ENCODE assay signal across 9 mouse cellular contexts in genomic region chr2:164134563-164134962, GRCm38 (mm10). TPM values are rescaled to one million over a fixed set of nuclear protein-coding genes. Genes with fewer than 3 reads are reported as not detected.
DNase-seq lines count a peak whose midpoint lies in the region; ATAC-seq lines count a peak whose summit lies in the region.
"Had no signal": no experiment of that assay in that cellular context is flagged by ENCODE, and none has a peak within 500 bp of the region (broad histone marks: within the 10 kb centered on the region; RNA-seq: fewer than 3 reads in every experiment).

No protein-coding gene starts in this region.

- no peak overlapping the region for H3K9ac ChIP-seq in lung, embryonic 16.5 days (ENCODE audit: low read length)
- H3K9ac ChIP-seq: liver, embryonic 15.5 days had no signal

- no peaks in the 10 kb centered on the region for H3K27me3 ChIP-seq in lung, embryonic 16.5 days (ENCODE audit: control insufficient read depth, insufficient read depth, low read depth, low read length)
- H3K27me3 ChIP-seq: liver, embryonic 15.5 days had no signal

- no peak overlapping the region for H3K4me3 ChIP-seq in lung, embryonic 16.5 days (ENCODE audit: low read length)
- H3K4me3 ChIP-seq: liver, embryonic 15.5 days had no signal

- no peak overlapping the region for H3K4me2 ChIP-seq in lung, embryonic 16.5 days (ENCODE audit: low read depth, low read length)
- H3K4me2 ChIP-seq: liver, embryonic 15.5 days had no signal

- DNase-seq in heart, postnatal 10 days, result peak; percentile 45 to 48
- DNase-seq in heart, adult 9 months (ENCODE audit: low spot score in 2 of 2), result no peak
- peak; percentile 29 for DNase-seq in 416B (ENCODE audit: low read depth)
- peak; percentile 74 for DNase-seq in adrenal gland, postnatal 14 days
- no peak for DNase-seq in urinary bladder, postnatal 4 days (ENCODE audit: low spot score in 2 of 2)
- DNase-seq in cerebellum, postnatal 25 days, result no peak

- peak; percentile 67 for ATAC-seq in lung, embryonic 16.5 days (ENCODE audit: low read depth)
- ATAC-seq in CD4-positive, CD25-positive, alpha-beta regulatory T cell, adult 4 months, result no peak

- H3K4me1 ChIP-seq in lung, embryonic 16.5 days (replicated peaks; ENCODE audit: control insufficient read depth, insufficient read depth, low read length), result peaks cover 7% of the 10 kb centered on the region; the same call in 1 of the 2 replicates
- H3K4me1 ChIP-seq: liver, embryonic 15.5 days had no signal

- no peak overlapping the region for H3K27ac ChIP-seq in lung, embryonic 16.5 days (ENCODE audit: low read length)
- H3K27ac ChIP-seq: liver, embryonic 15.5 days had no signal

- WGBS in lung, embryonic 16.5 days, result 43% methylated on average over 6 of the region's 6 CpGs

- no peaks in the 10 kb centered on the region for H3K9me3 ChIP-seq in lung, embryonic 16.5 days (ENCODE audit: control insufficient read depth, low read length)
- H3K9me3 ChIP-seq: liver, embryonic 15.5 days had no signal

- H3K36me3 ChIP-seq in lung, embryonic 16.5 days (ENCODE audit: control insufficient read depth, insufficient read depth, low read length), result no peaks in the 10 kb centered on the region

- intact Hi-C loops in heart, postnatal 10 days (cut with DNase I), result loop anchor here (1.0 to 5.0 kb wide), 3 partner anchors 46 to 273 kb away; partner anchors contain the start of gene Slpi

RNA-seq across cellular contexts. Expression of gene Kcns1, which starts 36.4 kb away (rescaled TPM):
- total RNA-seq in heart, postnatal 10 days (2021), result under 1 TPM; 0.14 to 0.15 TPM
- not detected in 2 replicates for total RNA-seq in adrenal gland, postnatal 14 days (2021)
- polyA plus RNA-seq in lung, embryonic 16.5 days (2015; fragmentation: Nextera tagmentation; extraction: Ambion mirVana), result not detected in 2 replicates
- under 1 TPM in 1 of 2 experiments, not detected in 1; 0.22 TPM for polyA plus RNA-seq in CD4-positive, CD25-positive, alpha-beta regulatory T cell, adult 4 months (2017; shearing (Covaris generic))
- polyA plus RNA-seq: liver, embryonic 15.5 days had no signal

RNA-seq across cellular contexts. Expression of gene Wfdc5, which starts 48.0 kb away (rescaled TPM):
- total RNA-seq in heart, postnatal 10 days (2021), result not detected
- not detected in 2 replicates for total RNA-seq in adrenal gland, postnatal 14 days (2021)
- 0.16 TPM in 1 of 2 replicates, not detected in the other for polyA plus RNA-seq in lung, embryonic 16.5 days (2015; fragmentation: Nextera tagmentation; extraction: Ambion mirVana)
- polyA plus RNA-seq in CD4-positive, CD25-positive, alpha-beta regulatory T cell, adult 4 months (2017; shearing (Covaris generic)), result not detected
- polyA plus RNA-seq: liver, embryonic 15.5 days had no signal

RNA-seq across cellular contexts. Expression of gene Wfdc12, which starts 55.8 kb away (rescaled TPM):
- total RNA-seq in heart, postnatal 10 days (2021), result not detected
- total RNA-seq in adrenal gland, postnatal 14 days (2021), result 1.1 TPM in 1 of 2 replicates, not detected in the other
- 0.34 TPM in 1 of 2 replicates, not detected in the other for polyA plus RNA-seq in lung, embryonic 16.5 days (2015; fragmentation: Nextera tagmentation; extraction: Ambion mirVana)
- polyA plus RNA-seq in CD4-positive, CD25-positive, alpha-beta regulatory T cell, adult 4 months (2017; shearing (Covaris generic)), result not detected
- polyA plus RNA-seq: liver, embryonic 15.5 days had no signal

Comparison
In these comparisons a context has a peak if more than half of its experiments do, and no peak if none do; other contexts are left out.
1. DNase-seq: peak in heart, postnatal 10 days (2 of 2), 416B (single experiment) and adrenal gland, postnatal 14 days (single experiment); none in heart, adult 9 months (0 of 2), urinary bladder, postnatal 4 days (0 of 2) and cerebellum, postnatal 25 days (0 of 2).